ENCODE assay signal across 11 mouse cellular contexts in genomic region chr13:94669106-94669683, GRCm38 (mm10).
"Had no signal": no experiment of that assay in that cellular context is flagged by ENCODE, and none has a peak within 500 bp of the region (broad histone marks: within the 10 kb centered on the region; RNA-seq: fewer than 3 reads in every experiment).

No protein-coding gene starts in this region.

- H3K36me3 ChIP-seq: kidney, embryonic 15.5 days; limb, embryonic 13.5 days; neural tube, embryonic 12.5 days had no signal

- DNase-seq: kidney, adult 2 months; kidney, postnatal 14 days; layer of hippocampus, postnatal 36 days; lung, adult 18-20 months; midbrain, embryonic 14.5 days; spleen, adult 18-20 months; thymus, postnatal 36 days had no signal

- H3K27ac ChIP-seq: kidney, embryonic 15.5 days; limb, embryonic 13.5 days; liver, embryonic 14.5 days; neural tube, embryonic 12.5 days had no signal

- H3K4me2 ChIP-seq: kidney, embryonic 15.5 days; limb, embryonic 13.5 days; neural tube, embryonic 12.5 days had no signal

- H3K4me1 ChIP-seq: kidney, embryonic 15.5 days; limb, embryonic 13.5 days; neural tube, embryonic 12.5 days had no signal

- H3K4me3 ChIP-seq: kidney, embryonic 15.5 days; limb, embryonic 13.5 days; neural tube, embryonic 12.5 days had no signal

- H3K9ac ChIP-seq: kidney, embryonic 15.5 days; limb, embryonic 13.5 days; liver, embryonic 14.5 days; neural tube, embryonic 12.5 days had no signal

- H3K9me3 ChIP-seq: kidney, embryonic 15.5 days; limb, embryonic 13.5 days; neural tube, embryonic 12.5 days had no signal
